Mouse (Mus musculus) CH12.LX (cell line): Measurements from ENCODE around the gene Mynn. TPM values are rescaled to one million over a fixed set of nuclear protein-coding genes. Genes with fewer than 3 reads are reported as not detected.

Experiments
- DNase-seq: peaks from one replicate; pipeline ENCODE4 v3.0.0-alpha.2; 2013; ENCODE audit errors: extremely low read depth
- H3K27ac ChIP-seq: 2 replicates; pipeline ENCODE4 v1.5.1; 2012; ENCODE audit warnings: low read depth, mild to moderate bottlenecking, control low read depth, moderate library complexity; ENCODE audit not compliant: insufficient read depth
- H3K27me3 ChIP-seq: replicated peaks from 2 replicates; pipeline ENCODE3; 2012; ENCODE audit warnings: inconsistent platforms
- H3K36me3 ChIP-seq, 2 experiments: replicated peaks in 1 of 2; 2 replicates each; pipeline versions ENCODE3 to v1.6.1; 2012; ENCODE audit warnings: inconsistent platforms in 1 of 2, low read length in 1 of 2, mild to moderate bottlenecking in 1 of 2, mixed read lengths in 1 of 2, moderate library complexity in 1 of 2; ENCODE audit not compliant: control insufficient read depth in 1 of 2, insufficient read depth in 1 of 2
- H3K4me1 ChIP-seq, 2 experiments: 2 replicates each; pipeline ENCODE4 v1.6.1; 2012; ENCODE audit warnings: inconsistent platforms in 1 of 2, moderate library complexity in 1 of 2; ENCODE audit not compliant: insufficient read depth in 2 of 2, control insufficient read depth in 1 of 2
- H3K4me2 ChIP-seq: 2 replicates; pipeline ENCODE4 v1.6.1; 2012; ENCODE audit warnings: low read depth, mild to moderate bottlenecking, control low read depth; ENCODE audit not compliant: poor library complexity, insufficient read depth, severe bottlenecking
- H3K4me3 ChIP-seq, 3 experiments: fragments of 150-350 bp in 1 of 3; sonication (generic) in 1 of 3; replicated peaks in 1 of 3; 2 replicates each; pipeline versions ENCODE3 to v1.5.1; 2011 to 2012; ENCODE audit warnings: low read depth in 2 of 3, low read length in 2 of 3, mild to moderate bottlenecking in 2 of 3, moderate library complexity in 2 of 3, control low read depth in 1 of 3, improper control_type of control experiment in 1 of 3, inconsistent platforms in 1 of 3, mixed read lengths in 1 of 3; ENCODE audit not compliant: poor library complexity in 1 of 3
- H3K79me2 ChIP-seq: replicated peaks from 2 replicates; pipeline ENCODE4 v1.6.1; 2012; ENCODE audit warnings: mild to moderate bottlenecking, moderate library complexity; ENCODE audit not compliant: control insufficient read depth, poor library complexity, insufficient read depth, severe bottlenecking; ENCODE audit errors: extremely low read depth
- H3K9ac ChIP-seq: 2 replicates; pipeline ENCODE4 v1.6.1; 2012; ENCODE audit warnings: low read depth, mild to moderate bottlenecking, control low read depth, moderate library complexity; ENCODE audit not compliant: insufficient read depth
- H3K9me3 ChIP-seq: replicated peaks from 2 replicates; pipeline ENCODE3; 2012; ENCODE audit warnings: low read length, inconsistent platforms, mixed read lengths
- CHD1 ChIP-seq: IDR thresholded peaks from 2 replicates; pipeline ENCODE4 v1.6.1; 2012; ENCODE audit warnings: low read depth, low read length, improper control_type of control experiment, inconsistent platforms
- CHD2 ChIP-seq: IDR thresholded peaks from 2 replicates; pipeline ENCODE4 v1.6.1; 2011; ENCODE audit warnings: low read length, improper control_type of control experiment
- CTCF ChIP-seq, 2 experiments: IDR thresholded peaks in 1 of 2; conservative IDR thresholded peaks in 1 of 2; 2 replicates each; pipeline ENCODE4 v1.5.1; 2011 to 2012; ENCODE audit warnings: low read depth in 2 of 2, low read length in 2 of 2, improper control_type of control experiment in 1 of 2, inconsistent platforms in 1 of 2, mild to moderate bottlenecking in 1 of 2, moderate library complexity in 1 of 2
- EP300 ChIP-seq: IDR thresholded peaks from 2 replicates; pipeline ENCODE4 v1.6.1; 2011; ENCODE audit warnings: low read length, improper control_type of control experiment
- IRF4 ChIP-seq: IDR thresholded peaks from 2 replicates; pipeline ENCODE4 v1.6.1; 2014; ENCODE audit warnings: low read depth, mild to moderate bottlenecking, inconsistent platforms, low read length, improper control_type of control experiment
- JUN ChIP-seq: IDR thresholded peaks from 2 replicates; pipeline ENCODE4 v1.6.1; 2011; ENCODE audit warnings: low read depth, mild to moderate bottlenecking, low read length, improper control_type of control experiment, moderate library complexity; ENCODE audit not compliant: insufficient read depth
- MAFK ChIP-seq: IDR thresholded peaks from 2 replicates; pipeline ENCODE4 v1.6.1; 2011; ENCODE audit warnings: low read length, improper control_type of control experiment; ENCODE audit not compliant: insufficient replicate concordance
- MYC ChIP-seq: IDR thresholded peaks from 2 replicates; pipeline ENCODE4 v1.6.1; 2011; ENCODE audit warnings: low read depth, mild to moderate bottlenecking, improper control_type of control experiment, low read length
- NELFE ChIP-seq: IDR thresholded peaks from 2 replicates; pipeline ENCODE4 v1.6.1; 2011; ENCODE audit warnings: low read depth, low read length, improper control_type of control experiment
- POLR2AphosphoS2 ChIP-seq: IDR thresholded peaks from 2 replicates; pipeline ENCODE4 v1.6.1; 2011; ENCODE audit warnings: low read depth, low read length, improper control_type of control experiment
- RAD21 ChIP-seq: IDR thresholded peaks from 2 replicates; pipeline ENCODE4 v1.6.1; 2011; ENCODE audit warnings: low read depth, mild to moderate bottlenecking, low read length, improper control_type of control experiment, moderate library complexity
- RCOR1 ChIP-seq: conservative IDR thresholded peaks from 2 replicates; pipeline ENCODE4 v1.6.1; 2012; ENCODE audit warnings: low read depth, mild to moderate bottlenecking, inconsistent platforms, low read length, improper control_type of control experiment
- SMC3 ChIP-seq: IDR thresholded peaks from 2 replicates; pipeline ENCODE4 v1.6.1; 2011; ENCODE audit warnings: low read depth, low read length, improper control_type of control experiment
- UBTF ChIP-seq: IDR thresholded peaks from 2 replicates; pipeline ENCODE4 v1.6.1; 2012; ENCODE audit warnings: low read depth, mild to moderate bottlenecking, inconsistent platforms, low read length, improper control_type of control experiment, moderate library complexity
- ZC3H11A ChIP-seq: IDR thresholded peaks from 2 replicates; pipeline ENCODE4 v1.6.1; 2012; ENCODE audit warnings: low read depth, mild to moderate bottlenecking, inconsistent platforms, low read length, improper control_type of control experiment
- ZKSCAN1 ChIP-seq: IDR thresholded peaks from 2 replicates; pipeline ENCODE4 v1.6.1; 2012; ENCODE audit warnings: low read depth, inconsistent platforms, low read length, improper control_type of control experiment, borderline replicate concordance
- ZMIZ1 ChIP-seq: IDR thresholded peaks from 2 replicates; pipeline ENCODE4 v1.6.1; 2012; ENCODE audit warnings: low read depth, mild to moderate bottlenecking, inconsistent platforms, low read length, improper control_type of control experiment
- dilution Hi-C: fragments of 300-500 bp; cut with MboI; formaldehyde crosslinking; loops from 2 replicates; pipeline ENCODE4 v1.14.3; 2020; ENCODE audit warnings: low sequenced_read_pairs; ENCODE audit not compliant: extremely low pct_unique_long_range_greater_than_20kb, extremely low pct_ligation_motif_present
- in situ Hi-C: fragments of 300-500 bp; cut with MboI; formaldehyde crosslinking; loops from 3 replicates; pipeline ENCODE4 v1.14.3; 2019; ENCODE audit warnings: low sequenced_read_pairs, low pct_ligation_motif_present, low pct_unique_long_range_greater_than_20kb, mixed read lengths
- polyA plus RNA-seq: library from polyadenylated mRNA; unstranded; fragments of >175 nt; gene quantifications from 2 replicates; pipeline ENCODE4 v1.2.1, GENCODE M21; 2012; ENCODE audit warnings: low read depth; ENCODE audit not compliant: insufficient read length
- total RNA-seq, 2 experiments: library from RNA; depleted of rRNA; stranded (reverse); fragments of 300-350 nt in 1 of 2; fragments of >200 nt in 1 of 2; gene quantifications; 2 replicates each; pipeline ENCODE4 v1.2.3; 2012 to 2014

Gene Mynn
- total and polyA plus RNA-seq, 3 experiments: 11.9 to 31.1 (median 15.5) TPM

GRCm38 (mm10) chr3:30573549-30573948 lies 28.3 kb upstream of the Mynn start:
- no peaks in the 10 kb centered on the region for H3K4me1 ChIP-seq
- H3K4me2 ChIP-seq: no peak overlapping the region
- no peak for DNase-seq
- H3K9me3 ChIP-seq: no peaks in the 10 kb centered on the region
- dilution Hi-C loops: no loop called here
- H3K9ac ChIP-seq: no peak overlapping the region
- H3K36me3 ChIP-seq: no peaks in the 10 kb centered on the region
- TF ChIP-seq CTCF (conservative IDR thresholded peaks at IDR 0.05 in 1 of 2, IDR thresholded peaks at IDR 0.05 in 1 of 2; ENCODE audit: low read depth in 2 of 2, low read length in 2 of 2) (no peak), IRF4 (no peak), CHD1 (no peak), UBTF (no peak), SMC3 (no peak), EP300 (no peak), RAD21 (no peak), RCOR1 (no peak), JUN (no peak), CHD2 (no peak), ZKSCAN1 (no peak), MYC (no peak), MAFK (no peak), ZMIZ1 (no peak), POLR2AphosphoS2 (no peak), NELFE (no peak)
- no peaks in the 10 kb centered on the region for H3K27me3 ChIP-seq
- H3K27ac ChIP-seq: no peak overlapping the region
- in situ Hi-C loops: no loop called here
- H3K4me3 ChIP-seq: no peak overlapping the region
- H3K79me2 ChIP-seq: no peaks in the 10 kb centered on the region

- in situ Hi-C loops: loop anchor here (25.0 kb wide), 2 partner anchors 223 to 398 kb away; partner anchors contain the start of gene Prkci
Measured at GRCm38 (mm10) chr3:30588865-30589264, 13.0 kb upstream of the Mynn start.

More at GRCm38 (mm10) chr3:30588865-30589264, 13.0 kb upstream of the Mynn start:
- no peak overlapping the region for H3K4me3 ChIP-seq
- no peak overlapping the region for H3K4me2 ChIP-seq
- no peak for TF ChIP-seq ZC3H11A
- dilution Hi-C loops: no loop called here
- H3K27ac ChIP-seq: no peak overlapping the region
- H3K27me3 ChIP-seq: no peaks in the 10 kb centered on the region
- no peak for DNase-seq
- H3K9me3 ChIP-seq: no peaks in the 10 kb centered on the region
- H3K4me1 ChIP-seq: peaks cover 0 to 7% of the 10 kb centered on the region in 2 experiments; a peak in 2 of 4 replicates
- no peak overlapping the region for H3K9ac ChIP-seq
- H3K36me3 ChIP-seq: no peaks in the 10 kb centered on the region
- H3K79me2 ChIP-seq: no peaks in the 10 kb centered on the region
